Mouse (Mus musculus) CD4-positive helper T cell, adult 2 months (primary cell): ENCODE measurements around the gene Msi1.

Source experiments
- DNase-seq: peaks from one replicate; pipeline ENCODE4 v3.0.0-alpha.2; 2012; ENCODE audit warnings: low read depth, missing footprints, low spot score

Gene Msi1

DNA sequence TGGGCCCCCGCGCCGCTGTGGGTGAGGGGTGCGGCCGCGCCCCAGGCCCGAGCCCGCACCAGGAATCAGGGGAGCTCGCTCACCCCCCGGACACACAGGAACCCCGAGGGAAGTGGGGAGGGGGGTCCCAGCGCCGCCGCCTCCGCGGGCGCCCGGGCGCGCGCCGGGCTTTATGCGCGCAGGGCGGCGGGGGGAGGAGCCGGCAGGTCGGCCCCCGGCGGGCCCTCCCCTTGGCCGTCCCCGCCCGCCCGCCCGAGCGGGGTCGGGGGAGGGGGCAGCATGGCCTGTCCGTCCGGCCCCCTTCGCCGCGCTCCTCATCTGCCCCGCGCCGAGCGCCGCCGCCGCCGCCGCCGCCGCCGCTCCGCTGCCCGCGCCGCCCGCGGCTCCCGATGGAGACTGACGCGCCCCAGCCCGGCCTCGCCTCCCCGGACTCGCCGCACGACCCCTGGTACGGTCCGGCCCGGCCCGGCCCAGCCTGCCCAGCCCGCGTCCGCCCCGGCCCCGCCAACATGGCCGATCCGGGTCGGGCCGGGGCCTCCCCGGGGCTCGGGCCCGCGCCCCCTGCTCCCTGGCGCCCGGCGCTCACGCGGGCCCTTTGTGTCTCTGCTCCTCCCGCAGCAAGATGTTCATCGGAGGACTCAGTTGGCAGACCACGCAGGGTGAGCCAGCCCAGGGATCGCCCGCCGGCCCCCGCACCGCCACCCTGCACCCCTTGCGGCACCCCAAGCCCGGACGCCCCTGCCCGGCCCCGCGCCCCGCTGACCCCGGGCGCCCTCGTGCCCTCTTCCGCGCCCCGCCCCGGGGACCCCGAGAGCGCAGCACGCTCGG lies at the start of gene Msi1:
TSS of gene Msi1 (plus strand) at position 241 of the 828 bp plus-strand sequence.
- DNase-seq = no peak

DNA sequence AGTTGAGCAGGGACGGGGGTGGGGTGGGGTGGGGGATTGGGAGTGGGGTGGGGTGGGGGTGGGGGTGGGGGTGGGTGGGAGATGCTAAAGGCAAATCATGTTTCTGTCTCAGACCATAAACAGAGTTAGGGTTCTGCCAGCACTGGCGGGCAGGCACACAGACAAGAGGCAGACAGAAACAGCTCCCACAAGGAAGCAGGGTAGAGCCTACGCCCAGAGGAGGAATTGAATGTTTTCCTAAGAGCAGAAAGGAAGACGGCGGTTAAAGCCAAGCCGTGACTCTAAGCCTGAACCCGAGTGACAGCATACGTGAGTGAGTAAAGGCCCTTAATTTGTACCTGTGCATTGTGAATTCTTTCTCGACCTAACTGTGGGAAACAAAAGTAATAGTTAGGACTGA lies 37.5 kb upstream of the Msi1 start:
- DNase-seq = no peak

DNA sequence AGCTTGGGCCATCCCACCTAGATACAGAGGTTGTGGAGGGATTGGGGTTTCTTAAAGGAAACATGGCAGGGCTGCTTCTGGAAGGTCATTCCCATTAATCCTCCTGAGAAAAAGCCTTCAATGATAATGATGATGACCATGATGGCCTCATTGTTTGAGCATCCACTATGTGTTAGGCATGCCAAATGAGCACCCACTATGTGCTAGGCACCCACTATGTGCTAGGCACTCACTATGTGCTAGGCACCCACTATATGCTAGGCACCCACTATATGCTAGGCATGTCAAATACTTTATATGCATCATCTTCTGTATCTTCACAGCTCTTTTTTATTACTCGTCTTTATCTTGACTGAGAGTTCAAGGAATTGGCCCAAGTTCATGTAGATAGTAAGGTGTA lies 36.4 kb upstream of the Msi1 start:
- no peak for DNase-seq

DNA sequence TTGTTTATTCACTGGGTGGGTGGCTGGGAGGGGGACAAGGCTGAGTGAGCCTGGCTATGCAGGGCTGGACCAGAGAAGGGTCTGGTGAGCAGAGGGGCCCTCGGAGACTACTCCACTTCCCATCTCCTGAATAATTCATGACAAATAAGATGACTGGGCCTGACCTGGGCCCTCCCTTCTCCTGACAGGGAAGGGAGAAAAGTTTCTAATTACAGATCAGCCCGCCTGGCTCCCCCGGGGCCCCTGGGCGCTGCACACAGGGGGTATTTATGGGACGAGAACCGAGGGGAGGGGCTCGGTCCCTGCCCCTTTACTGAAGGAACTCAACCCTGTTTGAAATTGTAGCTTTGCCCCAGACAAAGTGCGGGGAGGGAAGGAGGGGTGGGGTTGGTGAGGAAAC lies 35.2 kb upstream of the Msi1 start:
- no peak for DNase-seq

DNA sequence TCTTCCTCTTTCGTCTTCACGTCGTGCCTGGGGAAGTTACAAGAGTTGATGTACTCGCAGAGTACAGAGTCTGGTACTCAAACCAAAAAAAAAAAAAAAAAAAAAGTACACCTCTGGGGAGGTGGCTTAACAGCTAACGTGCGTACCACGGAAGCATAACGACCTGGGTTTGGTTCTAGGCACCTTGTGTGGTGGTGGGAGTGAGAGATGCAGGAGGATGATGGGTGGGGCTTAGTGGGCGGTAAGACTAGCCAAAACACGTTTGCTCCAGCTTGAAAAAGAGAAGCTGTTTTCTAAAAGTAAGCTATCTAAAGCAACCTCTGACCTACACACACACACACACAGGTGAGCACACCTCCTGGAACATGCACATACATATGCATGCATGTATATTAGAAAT lies 34.6 kb upstream of the Msi1 start:
- no peak for DNase-seq

DNA sequence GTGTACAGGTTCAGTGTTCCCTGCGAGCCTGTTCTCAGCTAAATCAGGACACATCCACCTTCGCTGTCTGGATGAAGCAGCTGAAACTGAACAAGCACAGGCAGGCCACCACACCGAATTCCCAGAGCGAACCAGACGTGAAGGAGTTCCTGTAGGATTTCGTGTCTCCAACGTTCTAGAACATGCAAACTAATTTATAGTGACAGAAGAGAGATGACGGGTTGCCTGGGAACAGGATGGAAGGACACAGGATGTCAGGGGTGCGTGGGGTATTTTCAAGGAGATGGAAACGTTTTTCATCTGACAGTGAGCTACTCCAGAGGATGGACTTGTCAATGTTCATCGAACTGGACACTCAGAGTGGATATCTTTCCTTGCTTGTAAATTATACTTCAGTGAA lies 32.7 kb upstream of the Msi1 start:
- DNase-seq = no peak

DNA sequence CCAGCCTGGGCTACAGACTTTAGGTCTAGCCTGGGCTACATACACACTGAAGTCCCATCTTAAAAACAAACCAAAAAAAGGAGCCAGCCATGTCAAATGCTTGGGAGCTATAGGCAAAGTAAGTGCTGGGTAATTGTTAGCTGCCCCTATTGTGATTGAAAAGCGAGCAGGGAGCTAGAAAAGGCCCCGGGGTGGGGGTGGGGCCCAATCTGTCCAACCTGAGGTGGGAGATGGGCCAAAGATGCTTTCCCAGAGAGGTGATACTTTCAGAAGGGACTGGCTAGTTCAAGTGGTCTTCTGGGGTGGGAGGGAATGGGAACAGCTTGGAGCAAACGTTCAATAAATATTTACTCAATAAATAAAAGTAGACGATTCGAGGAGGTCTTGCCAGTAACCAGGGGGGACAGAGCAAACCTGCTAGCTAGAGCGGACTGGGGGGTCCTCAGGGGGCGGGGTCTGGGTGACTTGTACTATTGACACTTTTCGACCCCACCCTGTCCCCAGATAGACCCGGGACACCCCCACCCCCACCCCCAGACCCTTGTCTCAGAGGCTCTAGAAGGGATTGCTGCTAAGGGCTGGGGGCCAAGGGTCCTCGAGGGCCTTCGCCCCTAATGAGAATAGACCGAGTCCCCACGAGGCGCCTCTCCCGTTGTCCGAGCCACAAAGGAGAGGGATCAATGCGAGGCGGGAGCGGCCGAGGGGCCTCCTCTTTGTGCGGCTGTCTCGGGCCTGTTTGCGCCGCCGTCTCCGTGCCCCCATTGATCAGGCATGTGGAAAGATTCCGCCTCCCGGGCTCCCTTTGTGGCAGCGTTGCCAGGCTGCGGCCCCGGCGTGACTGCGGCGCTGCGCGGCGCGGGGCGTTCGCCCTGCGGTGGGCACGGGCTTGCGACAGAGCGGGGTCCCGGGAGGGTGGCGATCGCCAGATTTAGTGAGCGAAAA lies 31.3 kb upstream of the Msi1 start:
- DNase-seq = no peak

DNA sequence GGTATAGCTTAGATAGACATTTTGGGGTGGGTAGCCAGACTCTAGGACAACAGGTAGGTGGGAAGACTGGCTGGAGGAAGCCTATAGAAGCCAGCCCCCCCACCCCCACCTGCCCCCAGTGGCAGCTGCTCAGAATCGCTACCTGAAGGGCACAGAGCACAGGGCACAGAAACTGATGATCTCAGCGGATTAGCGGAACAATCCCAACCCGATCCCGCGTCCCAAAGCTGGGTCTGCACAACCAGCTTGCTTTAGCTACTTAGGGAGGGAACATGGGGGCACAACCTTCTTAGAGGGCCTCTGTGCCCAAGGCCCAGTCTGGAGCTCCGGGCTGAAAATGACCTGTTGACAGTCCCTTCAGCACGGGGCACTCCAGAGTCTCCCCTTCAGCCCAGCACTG lies 27.3 kb upstream of the Msi1 start:
- no peak for DNase-seq

DNA sequence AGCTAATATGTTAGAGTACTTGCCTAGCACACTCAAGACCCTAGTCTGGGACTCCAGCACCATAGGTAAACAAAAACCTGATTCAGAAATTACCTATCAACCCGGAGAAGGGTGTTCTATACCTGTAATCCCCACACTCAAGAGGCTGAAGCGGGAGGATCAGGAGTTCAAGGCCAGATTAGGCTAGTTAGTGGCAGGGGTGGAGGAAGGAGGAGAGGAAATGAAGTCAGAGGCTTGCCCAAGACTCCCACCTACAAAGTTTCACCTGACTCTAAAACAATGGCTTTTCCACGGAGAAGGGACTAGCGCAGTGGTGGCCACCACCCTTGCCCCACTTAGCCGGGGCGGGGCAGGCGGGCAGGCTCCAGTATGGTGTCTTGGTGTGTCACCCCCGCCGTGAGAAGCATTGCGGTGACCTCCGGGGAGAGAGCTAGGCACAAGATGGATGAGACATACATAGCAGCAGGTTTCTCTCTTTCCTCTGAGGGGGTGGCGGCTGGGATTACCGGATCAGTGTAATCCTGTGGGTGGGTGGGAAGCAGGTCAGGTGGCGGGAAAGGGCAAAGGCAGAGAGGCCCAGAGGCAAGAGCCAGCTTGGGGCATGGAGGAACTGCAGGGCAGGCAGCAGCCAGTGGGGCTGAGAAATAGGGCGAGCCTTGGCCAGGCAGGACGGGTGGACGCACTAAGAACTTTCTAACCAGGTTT lies 25.8 kb upstream of the Msi1 start:
- no peak for DNase-seq

DNA sequence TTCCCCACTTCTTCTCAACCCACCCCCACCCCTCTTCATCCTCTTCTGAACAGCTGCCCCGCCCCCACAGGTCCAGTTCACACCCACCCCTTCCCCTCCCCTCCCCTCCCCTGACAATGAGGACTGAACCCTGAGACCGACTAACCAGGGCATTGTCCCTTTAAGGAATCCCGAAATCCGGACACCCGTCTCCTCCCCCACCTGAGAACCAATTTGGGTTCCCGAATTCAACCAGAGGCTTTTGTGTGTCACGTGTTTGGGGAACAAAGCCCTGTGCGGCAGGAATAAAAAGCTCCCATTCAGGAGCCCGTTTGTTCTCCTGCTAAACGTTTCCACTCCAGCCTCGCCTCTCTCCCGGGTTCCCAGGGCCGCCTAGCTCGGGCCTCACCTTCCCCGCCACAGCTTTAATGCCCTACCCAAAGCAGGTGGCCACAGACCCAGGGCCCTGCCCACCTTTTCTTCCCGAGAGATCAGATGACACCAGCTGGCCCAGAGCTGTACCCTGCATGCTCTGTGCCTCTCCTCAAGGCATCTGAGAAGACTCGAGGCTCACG lies 25.1 kb upstream of the Msi1 start:
- DNase-seq = no peak

DNA sequence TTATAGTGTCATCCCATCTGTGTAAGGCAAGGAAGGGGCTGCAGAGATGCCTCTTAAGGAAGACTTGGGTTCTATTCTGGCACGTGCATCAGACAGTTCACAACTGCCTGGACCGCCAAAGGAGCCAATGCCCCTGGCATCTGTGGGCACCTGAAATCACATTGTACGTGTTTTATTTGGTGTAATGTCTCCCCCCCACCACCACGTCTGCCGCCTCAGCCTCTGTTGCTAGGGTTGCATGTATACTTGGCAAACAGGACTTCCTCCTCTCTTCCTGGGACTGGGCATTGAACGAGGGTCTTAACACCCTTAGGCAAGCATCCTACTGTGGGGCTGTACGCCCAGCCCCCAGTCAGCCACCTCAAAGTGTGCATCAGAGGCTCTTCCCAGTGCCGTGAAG lies 24.2 kb upstream of the Msi1 start:
- DNase-seq = no peak

DNA sequence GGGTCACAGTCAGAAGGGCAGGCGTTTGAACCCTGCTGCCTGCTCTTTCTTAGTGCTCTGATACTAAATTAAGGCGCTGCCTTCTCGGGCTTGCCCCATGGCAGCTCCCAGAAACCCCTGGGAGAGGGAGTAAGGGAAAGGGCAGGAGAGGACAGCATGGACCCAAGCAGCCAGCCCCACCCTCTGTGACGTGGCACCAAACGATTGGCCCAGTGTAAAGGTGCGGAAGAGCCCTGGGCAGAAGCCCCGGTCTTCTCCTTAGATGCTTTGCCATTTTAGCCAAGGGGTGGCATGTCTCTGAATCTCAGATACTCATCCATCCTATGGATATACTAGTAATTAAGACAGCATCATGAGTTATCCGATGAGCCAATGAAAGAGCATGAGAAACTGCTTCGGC lies 21.3 kb upstream of the Msi1 start:
- no peak for DNase-seq

DNA sequence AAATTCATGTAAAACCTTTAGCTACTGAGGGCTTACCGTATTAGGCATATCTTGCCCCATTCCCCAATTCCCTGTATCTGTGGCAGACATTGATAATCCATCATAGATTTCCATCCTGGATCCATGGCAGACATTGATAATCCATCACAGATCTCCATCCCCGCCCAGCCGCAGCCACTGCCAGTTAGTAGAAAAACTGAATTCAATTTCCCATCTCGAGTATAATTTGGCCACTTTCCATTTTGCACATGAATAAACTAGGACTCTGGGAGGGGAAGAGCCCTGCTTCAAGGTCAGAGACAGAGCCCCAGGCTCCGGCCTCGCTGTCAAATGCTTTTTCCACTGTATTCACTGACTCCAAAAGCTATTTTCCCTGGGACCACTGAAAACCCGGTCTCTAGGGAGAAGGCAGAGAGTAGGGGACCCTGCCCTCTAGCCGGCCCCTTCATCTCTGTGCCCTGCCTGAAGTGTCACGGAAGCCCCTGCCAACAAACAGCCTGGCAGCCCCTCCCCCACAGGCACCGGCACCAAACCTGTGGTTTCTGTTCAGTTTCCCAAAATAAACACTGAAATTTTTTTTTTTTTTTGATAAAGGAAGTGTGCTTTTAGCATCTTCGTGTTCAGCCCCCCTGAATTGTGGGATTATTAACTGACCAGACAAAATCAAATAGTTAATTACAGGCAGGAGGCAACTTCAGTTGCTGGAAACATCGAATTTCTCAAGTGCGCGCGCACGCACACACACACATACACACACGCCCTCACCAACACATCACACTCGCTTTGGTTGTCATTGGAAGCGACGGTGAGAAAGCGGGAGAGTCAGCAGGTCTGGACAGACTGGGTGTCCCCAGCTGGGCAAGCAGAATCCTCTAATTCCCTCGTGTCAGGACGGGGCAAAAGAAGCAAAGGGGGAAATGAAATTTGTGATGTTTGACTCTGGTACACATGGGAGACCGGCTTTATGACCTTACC lies 14.0 kb upstream of the Msi1 start:
- DNase-seq = no peak

DNA sequence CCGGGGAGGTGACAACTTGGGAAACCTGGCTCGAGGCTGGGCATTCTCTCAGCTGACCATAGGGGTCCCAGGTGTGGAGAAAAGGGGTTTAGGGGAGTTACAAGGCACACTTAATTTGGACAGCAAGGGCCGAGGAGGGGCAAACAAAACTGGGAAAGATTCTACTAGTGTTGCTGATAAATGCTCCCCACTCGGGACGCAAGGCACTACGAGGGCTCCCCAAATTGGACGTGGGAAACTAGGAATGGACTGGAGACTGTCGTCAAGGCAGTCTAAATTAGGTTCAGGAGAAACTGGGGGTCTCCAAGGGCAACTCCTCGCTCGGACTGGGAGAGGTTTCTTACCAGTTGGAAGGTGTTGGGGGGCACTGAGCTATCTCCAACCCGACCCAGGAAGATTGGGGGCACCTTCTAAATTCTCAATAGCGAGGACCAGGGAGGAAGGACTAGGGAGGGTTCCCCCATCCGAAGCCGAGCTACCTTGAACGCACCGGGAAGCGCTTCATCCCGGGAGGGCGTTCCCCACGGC lies 504 bp upstream of the Msi1 start:
- DNase-seq = no peak

DNA sequence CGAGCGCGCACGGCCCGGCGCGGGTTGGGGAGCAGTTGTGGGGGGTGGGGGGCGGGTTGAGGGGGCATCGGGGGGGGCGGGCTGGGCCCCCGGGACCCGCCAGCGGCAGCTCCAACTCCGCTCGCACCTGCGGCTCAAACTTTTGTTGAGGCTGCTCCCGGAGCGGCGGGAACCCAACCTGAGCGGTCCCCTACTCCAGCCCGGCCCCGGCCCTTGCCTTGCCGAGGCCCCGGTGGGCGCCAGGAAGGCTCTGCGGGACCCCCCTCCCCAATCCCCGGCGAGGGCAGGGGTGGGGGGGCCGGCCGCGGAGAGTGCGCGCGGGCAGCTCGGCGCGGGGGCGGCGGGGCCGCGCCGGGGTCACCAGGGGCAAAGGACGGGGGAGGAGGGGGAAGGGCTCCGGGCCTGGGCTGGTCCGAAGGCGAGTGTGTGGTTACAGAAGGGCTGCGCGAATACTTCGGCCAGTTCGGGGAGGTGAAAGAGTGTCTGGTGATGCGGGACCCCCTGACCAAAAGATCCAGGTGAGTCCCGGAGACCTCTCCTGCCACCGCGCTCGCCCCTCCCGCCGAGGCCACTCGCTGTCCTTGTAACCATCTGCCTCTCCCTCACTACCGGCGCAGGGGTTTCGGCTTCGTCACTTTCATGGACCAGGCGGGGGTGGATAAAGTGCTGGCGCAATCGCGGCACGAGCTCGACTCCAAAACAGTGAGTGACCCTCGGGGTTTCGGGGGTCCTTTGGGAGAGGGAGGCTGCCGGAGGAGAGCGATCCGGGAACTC lies 975 bp downstream of the Msi1 start:
- DNase-seq = no peak

DNA sequence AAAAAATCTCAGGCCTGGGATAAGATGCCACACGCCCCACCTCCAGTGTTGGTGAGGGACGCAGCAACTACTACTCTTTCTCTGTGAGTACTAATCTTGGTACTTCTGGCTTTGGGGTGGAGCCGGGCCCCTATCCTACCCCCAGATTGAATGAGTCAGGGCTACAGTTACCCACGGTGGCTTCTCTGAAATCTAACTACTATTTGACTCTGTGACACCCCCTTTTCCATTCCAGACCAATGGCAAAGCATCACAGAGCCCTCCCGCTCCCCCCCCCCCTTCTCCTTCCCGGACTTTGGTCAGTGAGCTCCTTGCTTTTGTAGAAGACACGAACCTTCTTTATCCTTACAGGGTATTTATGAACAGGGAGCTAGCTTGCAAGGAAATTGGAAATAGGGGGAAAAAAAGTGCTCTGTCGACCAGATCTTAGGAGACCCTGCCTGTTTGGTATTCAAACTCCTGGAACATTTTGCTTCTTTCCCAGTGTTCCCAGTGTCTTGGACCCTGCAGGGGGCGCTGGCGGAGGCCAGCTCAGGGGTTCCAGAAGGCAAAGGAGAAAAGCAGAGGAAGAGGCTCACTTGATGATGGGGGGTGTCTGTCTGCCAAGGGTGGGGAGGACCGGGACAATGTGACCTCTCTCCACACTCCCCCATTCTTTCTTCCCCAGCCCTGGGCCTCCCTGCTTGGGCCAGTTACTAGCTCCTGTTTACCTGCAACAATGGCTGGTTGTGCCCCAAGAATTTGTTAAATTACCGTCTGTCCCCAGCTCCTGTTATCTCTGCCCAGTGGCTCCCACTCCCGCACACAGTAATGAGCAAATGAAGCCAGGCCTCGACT lies 1.9 kb downstream of the Msi1 start:
- no peak for DNase-seq

DNA sequence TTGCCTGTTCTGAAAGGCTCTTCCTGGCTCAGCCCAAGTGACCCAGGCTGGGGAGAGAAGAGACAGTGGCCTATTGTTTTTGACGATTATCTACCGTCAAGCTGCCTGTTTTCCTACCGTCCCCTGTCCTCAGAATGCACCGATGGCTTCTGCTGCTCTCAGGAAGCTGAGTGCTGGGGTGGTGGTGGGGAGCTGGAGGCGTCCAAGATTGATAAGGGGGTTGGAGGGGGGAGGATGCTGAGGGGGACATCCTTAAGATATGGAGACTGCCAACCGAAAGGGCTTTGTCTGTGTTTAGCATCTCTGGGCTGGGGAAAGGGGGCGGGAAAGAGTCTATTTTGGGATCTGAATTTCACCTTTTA lies 2.5 kb downstream of the Msi1 start:
- DNase-seq = no peak

DNA sequence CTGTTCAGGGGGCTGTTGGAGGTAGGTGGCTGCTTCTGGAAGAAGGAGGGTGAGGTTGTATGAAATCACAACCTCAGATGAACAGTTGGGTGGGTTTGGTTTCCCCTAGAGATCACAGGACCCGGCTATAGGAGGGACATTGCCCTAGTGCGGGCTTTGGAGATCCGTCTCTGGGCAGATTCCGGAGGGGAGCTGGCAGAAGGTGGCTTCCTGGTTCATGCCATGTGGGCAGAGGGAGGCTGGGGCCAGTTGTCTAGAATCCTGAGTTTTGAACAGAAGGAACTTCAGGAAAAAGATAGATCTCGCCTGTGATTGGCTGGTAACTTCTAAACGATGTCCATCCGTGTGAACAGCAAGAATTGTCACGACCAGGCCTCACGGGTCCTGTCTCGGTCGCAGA lies 3.0 kb downstream of the Msi1 start:
- DNase-seq = no peak

DNA sequence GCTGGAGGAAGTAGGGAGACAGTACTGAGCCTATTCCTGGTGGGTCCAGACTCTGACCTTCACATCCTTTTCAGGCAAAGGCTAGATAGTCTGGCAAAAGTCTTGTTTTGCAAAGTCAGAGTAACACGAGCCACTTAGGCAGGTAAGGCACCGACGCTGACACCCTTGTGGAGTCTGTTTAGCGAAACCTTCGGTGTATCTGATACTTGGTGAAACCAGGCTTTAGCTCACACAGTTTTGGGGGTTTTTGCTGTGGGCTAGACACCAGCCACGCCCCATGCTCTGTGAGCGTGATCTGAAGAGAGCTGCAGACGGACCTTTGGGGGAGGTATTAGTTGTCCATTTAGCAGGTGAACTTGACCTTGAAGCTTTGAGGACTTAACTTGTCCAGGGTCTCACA lies 3.8 kb downstream of the Msi1 start:
- no peak for DNase-seq
